Mouse (Mus musculus) CD4-positive helper T cell, adult 2 months (primary cell): Measurements from ENCODE around the gene Ggn.
"Not testable (repeated sequence)": the region's sequence is repeated elsewhere in the genome, so short reads cannot be mapped to it uniquely, and the experiment has no call there.

ENCODE experiments used
- DNase-seq: peaks from one replicate; pipeline ENCODE4 v3.0.0-alpha.2; 2012; ENCODE audit warnings: low read depth, missing footprints, low spot score

Ggn gene

DNA sequence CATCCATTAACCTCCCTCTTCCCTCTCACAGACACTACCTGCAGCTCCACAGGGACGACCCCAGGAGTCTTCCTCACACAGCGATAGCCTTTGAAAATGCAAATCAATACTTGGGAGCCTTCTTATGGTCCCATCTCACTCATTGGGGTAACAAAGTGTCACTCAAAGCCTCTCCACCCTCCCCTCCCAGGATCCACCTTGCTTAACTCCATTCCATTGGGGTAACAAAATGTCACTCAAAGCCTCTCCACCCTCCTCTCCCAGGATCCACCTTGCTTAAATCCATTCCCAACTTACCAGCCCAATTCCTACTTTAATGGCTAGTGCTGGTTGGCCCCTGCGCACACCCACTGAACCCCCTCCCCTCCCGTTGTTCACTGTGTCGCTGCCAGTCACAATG is 11.7 kb upstream of the Ggn start:
- DNase-seq = no peak

DNA sequence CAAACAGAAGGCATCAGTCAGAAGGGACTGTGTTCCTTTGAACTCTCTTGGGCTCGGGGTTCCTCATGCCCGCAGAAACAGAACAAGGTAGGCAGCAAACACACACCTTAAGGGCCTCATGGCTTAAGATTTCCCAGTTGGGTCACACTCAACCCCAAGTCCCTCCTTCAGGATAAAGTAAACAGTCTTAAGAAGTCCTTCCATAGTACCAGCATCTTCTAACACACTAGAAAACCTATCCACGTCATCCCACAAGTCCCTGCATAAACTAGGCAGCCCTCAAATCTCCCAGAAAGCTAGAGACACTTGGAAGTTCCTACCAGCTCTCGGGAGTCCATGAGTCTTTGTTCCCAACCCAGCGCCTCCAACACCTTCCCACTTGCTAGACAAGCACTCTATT is 7.7 kb upstream of the Ggn start:
- DNase-seq = no peak

GRCm38 (mm10) chr7:29162750-29163525 is 7.1 kb upstream of the Ggn start:
- DNase-seq = peak; percentile 63

- DNase-seq = no peak
Measured at GRCm38 (mm10) chr7:29167656-29168055, 2.4 kb upstream of the Ggn start.

GRCm38 (mm10) chr7:29168121-29168695 is 1.8 kb upstream of the Ggn start:
- no peak for DNase-seq

GRCm38 (mm10) chr7:29168791-29169230 is 1.2 kb upstream of the Ggn start:
- DNase-seq = no peak

GRCm38 (mm10) chr7:29169231-29170065 is 562 bp upstream of the Ggn start:
- DNase-seq = peak; percentile 47

- peak; percentile 40 for DNase-seq
Measured at GRCm38 (mm10) chr7:29170755-29171561, 948 bp downstream of the Ggn start.

DNA sequence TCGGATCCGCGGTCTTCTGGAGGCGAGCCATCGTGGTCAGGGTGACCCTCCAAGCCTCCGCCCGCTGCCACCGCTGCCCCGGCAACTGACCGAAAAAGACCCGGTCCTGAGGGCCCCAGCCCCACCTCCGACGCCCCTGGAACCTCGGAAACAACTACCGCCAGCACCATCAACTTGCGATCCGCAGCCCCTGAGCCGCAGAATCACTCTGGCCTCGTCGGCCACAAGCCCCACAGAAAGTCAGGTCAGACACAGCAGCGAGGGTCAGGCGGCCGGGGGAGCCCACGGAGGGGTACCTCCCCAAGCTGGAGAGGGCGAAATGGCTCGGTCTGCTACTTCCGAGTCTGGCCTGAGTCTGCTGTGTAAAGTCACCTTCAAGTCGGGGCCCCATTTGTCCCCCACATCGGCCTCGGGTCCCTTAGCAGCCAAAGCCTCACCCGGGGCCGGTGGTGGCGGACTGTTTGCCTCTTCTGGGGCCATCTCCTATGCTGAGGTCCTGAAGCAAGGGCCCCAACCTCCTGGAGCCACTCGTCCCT is 1.6 kb downstream of the Ggn start:
- DNase-seq = no peak

DNA sequence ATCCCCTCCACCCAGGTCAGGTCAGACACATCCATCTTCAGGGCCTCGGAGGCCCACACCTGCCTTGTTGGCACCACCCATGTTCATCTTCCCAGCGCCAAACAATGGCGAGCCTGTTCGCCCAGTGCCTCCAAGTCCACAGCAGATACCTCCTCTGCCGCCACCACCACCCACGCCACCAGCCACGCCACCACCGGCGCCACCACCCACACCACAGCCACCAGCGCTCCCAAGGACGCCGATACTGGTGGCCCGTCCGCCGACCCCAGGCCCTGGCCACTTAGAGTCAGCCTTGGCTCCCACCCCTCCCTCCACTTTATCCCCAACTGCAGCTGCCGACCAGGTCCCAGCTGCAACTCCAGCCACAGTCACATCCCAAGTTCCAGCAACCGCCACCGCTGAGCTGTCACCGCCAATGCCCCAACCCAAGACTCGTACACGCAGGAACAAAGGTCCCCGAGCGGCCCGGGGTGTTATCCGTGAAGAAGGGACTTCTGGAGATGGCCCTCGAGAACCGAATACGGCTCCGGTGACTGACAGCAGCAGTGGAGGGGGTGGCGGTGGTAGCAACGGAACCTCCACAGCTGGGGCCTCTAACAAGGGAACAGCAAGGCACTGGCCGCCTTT is 2.5 kb downstream of the Ggn start:
- no peak for DNase-seq

DNA sequence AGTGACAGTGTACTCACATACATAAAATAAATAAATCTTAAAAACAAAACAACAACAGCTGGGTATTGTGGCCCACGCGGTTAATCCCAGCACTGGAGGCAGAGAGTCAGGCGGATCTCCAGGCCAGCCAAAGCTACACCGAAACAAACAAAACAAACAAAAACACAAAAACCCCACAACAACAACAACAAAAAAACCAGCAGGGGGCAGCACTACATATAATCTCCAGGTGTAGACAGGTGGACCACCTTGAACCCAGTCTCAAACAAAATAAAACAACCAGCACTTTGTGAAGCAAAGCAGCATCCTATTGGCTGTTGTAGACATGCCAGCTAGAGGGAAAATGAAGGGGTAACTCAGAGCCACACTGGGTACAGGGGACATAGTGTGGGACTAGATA is 8.1 kb downstream of the Ggn start:
- DNase-seq = no peak

GRCm38 (mm10) chr7:29179323-29179722 is 9.3 kb downstream of the Ggn start:
- DNase-seq = peak; percentile 62

DNA sequence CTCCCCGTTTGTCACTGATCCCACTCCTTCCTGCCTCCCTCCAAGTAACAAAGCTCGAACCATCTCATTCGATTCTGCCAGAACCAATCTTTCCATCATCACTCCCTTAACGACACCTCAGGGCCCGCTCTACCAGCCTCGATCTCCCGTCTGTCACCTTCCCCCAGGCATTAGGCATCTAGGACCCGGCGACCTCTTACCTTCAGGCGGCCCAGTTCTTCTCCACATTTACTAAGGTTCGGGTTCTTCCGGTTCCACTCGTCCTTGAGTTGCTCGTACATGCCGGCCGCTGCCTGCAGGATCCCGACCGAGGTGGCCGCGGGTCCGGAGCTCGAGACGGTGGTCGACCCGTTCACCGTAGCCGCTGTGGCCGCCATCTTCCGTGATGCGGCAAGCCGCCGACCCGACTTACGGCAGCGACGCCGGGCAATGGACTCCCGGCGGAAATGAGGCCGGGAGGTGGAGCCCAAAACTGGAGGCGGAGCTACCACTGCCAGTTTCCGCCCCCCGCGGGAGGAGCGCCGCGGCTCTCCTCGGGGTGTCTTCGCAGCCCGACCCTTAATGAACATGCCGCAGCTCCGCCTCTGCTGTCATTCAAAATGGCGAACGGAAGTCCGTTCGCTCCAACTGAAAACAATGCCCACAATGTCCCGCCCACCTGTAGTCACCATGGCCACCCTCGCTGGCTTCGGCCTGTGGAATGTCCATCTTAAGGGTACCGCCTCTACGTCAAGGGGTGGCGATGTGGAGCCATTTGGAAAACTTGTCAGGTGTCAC is 10.3 kb downstream of the Ggn start, which contains the start of gene Psmd8:
Gene Psmd8 (minus strand): TSS at position 625 of the 777 bp plus-strand sequence.
- DNase-seq = peak; percentile 99

DNA sequence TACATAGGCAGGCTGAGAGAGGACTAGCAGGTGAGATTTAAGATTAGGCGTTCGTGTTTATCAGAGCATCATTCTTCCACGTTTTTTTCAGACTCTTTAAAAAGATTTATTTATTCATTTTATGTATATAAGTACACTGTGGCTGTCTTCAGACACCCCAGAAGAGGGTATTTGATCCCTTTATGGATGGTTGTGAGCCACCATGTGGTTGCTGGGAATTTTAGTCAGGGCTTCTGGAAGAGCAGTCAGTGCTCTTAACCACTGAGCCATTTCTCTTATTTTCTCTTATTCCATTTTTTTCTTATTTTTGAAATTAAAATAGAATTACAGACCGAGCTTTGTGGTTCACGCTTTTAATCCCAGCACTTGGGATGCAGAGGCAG is 10.8 kb downstream of the Ggn start:
- DNase-seq = no peak

DNA sequence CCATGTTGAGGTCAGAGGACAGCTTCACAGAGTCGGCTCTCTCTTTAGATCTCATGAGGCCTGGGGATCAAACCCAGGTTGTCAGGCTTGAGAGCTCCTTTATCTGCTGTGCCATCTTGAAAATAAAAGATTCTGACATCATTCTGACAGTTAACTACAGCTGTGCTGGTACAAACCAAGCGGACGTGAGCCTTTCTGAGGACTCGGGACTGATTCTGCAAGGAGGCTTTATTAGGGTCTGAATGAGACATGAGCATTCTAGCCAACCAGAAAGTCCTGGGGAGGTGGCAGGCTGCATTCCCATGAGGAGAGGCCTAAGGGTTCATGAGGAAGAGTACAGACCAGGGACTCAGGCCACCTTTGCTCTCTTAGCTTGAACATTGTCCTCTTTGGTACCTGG is 11.3 kb downstream of the Ggn start:
- not testable (repeated sequence) for DNase-seq

- DNase-seq = not testable (repeated sequence)
Measured at GRCm38 (mm10) chr7:29194230-29194629, 24.2 kb downstream of the Ggn start.

DNA sequence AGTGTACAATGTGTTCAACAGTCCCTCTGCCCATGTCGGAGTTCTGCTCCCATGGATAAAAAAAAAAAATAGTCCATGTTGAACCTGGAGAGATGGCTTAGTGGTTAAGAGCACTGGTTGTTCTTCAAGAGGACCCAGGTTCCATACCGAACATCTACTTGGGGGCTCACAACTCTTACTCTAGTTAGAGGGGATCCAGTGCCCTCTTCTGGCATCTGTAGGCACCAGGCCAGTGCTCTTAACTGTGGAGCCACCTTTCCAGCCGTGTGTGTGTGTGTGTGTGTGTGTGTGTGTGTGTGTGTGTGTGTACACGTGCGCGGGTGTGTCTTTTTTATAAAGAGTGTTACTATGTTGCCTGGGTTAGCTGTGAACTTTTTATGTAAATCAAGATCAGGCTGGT is 32.6 kb downstream of the Ggn start:
- DNase-seq = no peak

DNA sequence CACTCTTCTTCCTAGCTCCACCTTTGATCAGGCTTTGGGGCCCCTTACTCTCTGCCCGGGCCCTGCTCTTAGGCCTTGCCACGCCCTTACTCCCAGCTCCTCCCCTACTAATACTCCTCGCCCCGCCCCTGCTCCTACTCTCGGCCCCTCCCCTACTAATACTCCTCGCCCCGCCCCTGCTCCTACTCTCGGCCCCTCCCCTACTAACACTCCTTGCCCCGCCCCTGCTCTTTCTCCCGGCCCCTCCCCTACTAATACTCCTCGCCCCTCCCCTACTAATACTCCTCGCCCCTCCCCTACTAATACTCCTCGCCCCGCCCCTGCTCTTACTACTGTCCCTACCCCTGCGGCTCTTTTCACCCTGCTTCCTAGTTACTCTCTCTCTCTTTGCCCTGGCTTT is 41.0 kb downstream of the Ggn start:
- not testable (repeated sequence) for DNase-seq

DNA sequence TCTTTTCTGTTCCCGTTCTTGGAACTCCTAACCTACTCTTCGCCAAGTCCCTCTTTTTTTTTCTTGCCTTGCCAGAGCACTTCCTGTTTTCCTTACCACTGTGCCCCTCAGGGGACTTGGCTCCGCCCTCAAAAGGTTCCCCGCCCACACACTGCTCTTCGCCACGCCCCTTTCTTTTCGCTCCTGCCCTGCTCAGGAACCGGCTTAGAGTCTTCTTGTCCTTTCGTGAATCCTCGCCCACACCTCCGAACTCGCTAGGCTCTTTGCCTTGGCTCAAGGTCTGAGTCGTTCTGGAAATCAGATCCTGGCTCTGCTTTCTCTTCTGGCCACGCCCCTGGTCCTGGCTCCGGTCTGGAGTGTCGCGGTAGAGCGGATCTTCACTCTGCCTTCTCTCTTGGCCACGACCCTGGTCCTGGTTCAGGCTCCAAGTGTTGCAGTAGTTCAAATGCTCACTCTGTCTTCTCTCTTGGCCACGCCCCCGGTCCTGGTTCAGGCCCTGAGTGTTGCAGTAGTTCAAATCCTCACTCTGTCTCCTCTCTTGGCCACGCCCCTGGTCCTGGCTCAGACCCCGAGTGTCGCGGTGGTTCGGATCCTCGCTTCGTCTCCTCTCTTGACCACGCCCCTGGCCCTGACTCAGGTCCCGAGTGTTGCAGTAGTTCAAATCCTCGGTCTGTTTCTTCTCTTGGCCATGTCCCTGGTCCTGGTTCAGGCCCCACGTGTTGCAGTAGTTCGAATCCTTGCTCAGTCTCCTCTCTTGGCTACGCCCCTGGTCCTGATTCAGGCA is 41.6 kb downstream of the Ggn start:
- peak; percentile 89 for DNase-seq
